Mouse (Mus musculus): ENCODE results near the gene Aldob.
A peak's percentile ranks its signal among the peaks of the same experiment; 100 is the strongest.

Aldob gene

DNA sequence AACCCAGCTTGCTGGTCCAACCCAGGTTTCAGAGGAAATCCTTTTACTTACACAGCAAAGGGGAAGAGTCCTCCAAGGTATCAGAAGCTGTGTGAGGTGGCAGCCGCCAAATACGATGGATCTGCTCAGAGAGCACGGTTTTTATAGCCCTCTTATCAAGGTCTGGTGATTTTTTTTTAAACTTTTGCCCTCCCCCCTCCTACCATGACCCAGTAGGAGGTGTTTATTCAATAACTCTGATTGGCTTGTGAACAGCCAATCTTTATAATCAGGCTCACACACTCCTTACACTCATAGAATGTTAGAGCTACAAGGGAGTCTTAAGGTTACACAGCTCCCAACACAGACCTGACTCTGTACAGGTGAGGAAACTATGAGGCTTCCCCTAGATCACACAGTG, at the start of gene Aldob:
TSS of gene Aldob (minus strand) at position 164 of the 400 bp plus-strand sequence.
- no peak for DNase-seq

DNA sequence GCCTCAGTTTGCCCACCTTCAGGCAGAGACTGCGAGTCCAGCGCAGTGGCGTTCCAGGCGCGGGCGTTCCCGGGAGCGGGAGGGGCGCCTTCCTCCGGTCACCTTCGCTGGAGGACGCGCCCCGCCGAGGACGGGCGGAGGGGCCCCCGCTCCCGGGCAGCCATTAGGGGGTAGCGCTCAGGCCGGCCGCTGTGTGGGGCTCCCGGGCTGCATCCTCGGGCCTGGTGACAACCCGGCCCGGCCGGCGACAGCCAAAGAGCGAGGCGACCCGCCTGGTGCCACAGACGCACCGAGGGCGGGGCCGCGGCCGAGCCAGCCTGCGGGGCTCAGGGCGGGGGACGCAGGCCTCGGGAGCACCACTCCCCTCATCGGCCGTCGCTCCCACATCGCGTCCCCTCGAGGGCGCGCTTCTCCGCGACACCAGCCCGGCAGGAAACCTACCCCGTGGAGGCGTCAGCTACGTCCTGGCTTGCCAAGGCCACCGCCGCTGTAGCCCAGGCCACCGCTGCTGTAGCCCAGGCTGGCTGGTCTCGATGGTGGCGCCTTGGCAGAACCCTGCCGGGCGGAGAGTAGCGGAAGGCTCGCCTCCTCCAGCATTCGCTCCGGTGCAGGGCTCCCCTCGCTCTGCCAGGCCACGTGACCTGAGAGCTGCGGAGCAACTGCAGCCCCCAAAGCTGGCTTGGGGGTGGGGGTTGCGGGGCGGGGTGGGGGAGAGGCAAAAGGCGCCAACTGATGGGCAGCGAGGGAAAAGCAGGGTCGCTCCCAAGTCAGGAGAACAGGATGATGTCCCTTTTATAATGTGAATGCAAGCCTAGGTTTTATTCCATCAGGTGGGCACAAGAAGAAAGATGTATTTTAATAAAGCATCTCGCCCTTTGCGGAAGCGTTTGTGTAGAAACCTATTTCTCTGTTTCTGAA, 48.1 kb upstream of the Aldob start, which contains the start of gene Tmem246:
TSS of gene Tmem246 (minus strand) at position 694 of the 918 bp plus-strand sequence.
- peak; percentile 83 for DNase-seq

DNA sequence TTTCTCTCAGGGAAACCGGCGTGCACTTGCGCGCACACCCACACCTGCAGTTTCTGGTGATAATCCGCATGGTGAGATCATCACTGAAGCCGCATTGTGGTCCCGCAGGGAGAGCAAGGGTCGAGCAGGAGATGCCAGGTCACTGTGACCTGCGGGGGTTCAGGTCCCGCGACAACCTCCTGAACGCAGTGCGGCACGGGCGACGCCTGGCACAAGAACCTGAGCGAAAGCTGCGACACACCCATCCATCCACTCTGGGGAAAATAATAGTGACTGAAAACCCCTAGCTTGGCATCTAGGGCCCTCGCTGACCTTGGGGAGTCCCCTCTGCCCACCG, 47.5 kb upstream of the Aldob start:
- no peak for DNase-seq

DNA sequence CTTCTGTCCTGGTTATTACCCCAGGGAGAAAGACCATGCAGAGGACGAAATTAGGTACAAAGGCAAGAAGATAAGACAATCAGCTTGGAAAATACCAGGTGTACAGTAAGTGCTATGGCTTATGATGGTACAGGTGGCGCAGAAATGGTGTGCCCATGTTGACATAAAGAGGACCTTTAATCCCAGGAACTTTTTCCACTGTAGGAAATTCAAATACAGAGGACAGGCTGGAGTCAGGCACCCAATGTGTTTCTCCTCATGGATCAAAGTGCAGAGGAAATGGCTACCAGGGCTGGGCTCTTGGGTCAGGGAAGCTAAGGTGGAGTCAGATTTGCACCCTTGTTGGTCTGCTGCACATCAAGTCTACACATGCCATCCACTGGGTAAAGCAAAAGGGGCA, 40.8 kb upstream of the Aldob start:
- DNase-seq: no peak

DNA sequence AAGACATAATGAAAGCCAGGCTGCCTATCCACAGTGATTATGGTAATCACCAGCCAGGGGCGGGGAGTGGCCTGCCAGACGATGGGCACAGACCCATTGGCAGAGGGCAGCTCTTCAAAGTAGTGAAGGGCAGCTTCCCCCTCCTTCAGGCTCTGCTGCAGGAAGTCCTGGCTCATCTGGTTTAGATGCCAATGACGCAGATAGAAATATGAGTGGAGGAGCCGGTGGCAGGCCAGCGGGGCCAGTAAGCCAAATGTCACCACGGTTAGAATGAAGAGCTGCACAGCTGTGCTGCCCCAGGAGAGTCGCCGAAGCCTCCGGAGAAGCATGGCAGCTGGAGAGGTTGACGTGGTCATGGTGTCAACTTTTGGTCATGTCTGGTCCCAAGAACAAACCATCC, 37.5 kb upstream of the Aldob start:
- no peak for DNase-seq

DNA sequence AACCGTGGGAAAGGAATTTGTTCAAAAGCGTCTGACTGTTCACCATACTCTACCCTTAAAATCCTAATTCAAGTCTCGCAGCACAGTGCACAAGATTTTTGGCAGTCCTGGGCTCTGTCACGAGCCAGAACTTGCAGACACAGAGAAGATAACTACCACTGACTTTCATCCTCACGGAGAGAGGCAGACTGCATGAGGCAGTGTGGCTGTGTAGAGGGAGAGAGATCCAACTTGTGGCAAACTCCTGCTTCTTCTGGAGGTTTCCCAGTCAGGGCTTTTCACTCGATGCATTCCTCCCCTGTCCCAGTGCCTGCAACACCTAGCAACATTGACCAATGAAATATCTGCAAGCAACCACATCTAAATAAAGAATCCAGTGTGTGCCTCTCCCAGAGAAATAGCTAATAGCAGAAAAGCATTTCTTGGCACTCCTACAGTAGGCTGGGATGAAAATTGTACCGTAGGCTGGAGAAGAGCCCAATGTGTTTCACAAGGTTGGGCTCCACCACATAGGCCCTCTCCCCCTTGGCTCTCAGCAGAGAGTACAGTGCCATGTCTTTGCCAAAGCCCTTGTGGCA, 36.3 kb upstream of the Aldob start:
- DNase-seq: peak; percentile 32

DNA sequence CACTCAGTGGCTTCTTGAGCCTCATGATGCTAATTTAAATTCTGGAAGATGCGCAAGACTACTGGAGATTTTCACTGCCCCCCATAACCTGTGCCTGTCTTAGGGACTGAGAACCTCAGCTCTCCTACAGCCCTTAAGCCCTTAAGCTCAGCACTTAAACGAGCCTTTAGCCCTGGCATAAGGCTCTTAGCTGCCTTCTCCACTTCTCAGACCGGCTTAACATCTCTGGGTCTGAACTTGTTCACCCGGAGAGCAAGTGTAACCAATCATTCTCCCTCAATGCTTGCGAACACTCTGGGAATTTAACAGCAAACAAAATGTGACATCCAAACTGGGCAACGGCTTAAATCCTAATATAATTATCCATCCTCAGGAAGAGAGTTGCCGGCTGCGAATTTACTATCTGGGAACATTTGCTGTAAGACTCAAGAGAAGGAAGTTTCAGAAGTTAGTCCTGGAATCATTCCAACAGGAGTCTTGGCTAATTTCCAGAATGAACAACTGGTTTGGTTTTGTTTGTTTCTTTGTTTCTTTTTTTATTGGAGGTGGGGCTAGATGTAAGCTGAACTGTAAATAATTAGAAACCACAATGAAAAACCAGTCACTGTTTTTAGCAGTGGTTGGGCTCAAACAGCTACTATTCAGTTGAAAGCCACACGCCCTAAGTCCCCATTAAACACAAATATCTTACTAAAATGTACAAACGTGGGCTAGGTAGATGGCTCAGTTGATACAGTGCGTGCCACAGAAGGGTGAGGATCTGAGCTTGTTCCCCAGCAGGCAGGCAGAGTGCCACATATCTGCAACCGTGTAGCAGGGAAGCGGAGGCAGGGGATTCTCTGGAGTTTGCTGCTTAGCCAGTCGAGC, 34.9 kb upstream of the Aldob start:
- peak; percentile 48 for DNase-seq

DNA sequence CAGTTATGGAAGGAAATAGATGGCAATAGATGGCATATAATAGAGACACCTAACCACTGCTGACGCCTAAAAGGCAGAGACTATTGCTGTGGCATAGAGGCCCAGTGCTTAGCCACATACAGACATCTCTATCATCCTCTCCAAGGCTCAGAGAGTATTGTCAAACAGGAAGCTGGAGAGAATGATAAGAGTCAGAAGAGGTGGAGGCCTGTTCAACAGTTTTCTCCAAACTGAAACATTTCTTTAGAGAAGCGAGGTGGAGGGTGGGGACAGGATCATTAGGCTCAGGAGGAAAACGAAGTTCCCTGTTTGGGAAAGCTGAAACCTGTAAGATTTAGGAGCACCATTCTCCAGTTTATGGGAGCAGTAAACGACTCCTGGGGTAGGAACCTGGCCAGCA, 31.9 kb upstream of the Aldob start:
- no peak for DNase-seq

DNA sequence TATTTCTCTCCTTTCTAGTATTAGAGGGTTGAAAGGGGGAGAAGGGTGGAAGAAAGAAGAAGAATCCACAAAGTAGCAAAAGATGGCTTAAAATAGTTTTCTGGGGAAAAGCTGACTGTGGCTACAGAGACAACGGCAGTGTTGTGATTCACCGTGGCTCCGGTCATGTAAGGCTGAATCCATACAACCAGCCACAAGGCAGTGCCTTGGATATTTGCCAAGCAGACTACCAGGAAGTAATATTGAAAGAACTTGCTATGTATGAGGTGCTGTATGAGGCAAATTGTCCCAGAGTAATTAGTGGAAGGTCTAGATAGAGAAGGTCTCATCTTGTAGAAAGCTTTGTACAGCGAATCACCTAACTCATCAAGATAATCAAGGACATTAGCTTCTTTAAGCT, 22.8 kb upstream of the Aldob start:
- DNase-seq: no peak

DNA sequence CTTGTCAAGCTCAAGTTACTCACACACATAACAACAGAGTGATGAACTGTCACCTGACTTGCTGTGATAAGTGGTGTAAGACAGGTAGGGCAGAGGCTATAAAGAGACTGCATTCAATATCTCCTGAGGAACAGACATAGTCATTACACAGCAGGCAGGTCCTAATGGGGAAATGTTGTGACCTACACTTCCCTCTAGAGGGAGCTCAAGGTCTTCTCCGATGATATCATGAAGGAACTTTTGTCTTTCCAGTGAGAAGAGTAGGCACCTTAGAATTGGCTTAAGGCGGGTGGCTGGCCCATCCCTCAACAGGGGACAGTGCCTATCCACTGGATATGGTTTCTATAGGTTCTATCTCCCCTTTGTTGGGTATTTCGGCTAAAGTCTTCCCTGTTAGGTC, 18.3 kb upstream of the Aldob start:
- DNase-seq: peak; percentile 80

DNA sequence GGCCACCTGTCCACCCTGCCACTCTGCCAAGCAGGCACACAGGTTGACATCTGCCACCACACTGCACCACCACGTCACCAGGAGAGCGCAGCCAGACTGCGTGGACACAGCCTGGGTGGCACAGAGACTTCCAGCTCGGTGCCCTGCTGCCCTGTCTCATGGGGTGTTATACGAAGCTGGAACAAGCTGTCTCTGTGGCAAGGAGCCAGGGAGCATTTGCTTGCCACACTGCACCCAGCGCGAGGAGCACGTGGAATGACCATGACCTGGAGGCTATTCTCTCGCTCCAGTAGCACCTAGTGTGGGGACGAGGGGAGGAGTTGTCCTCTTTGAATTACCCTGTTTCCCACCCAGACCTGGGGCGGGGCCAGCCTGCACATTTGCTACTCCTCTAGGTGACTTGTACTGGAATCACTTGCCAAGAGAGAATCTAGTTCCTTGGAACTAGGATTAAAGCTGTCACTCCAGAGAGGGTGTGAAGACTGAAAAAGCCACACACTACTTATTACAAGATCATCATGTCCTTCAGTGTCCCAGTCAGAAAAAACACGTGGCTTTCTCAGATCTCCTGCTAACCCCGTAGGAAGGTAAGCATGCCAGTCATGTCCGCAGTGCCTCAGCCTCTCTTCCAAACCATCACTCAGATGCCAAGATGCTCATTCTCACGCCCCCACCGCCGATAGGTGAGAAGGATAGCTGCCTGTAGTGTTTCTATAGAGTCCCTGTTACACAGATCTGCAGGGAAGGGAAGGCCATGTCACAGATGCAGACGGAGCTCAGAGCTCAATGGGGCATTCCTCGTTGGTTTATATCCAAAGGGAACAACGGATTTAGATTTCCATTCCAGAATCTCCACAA, 10.8 kb upstream of the Aldob start:
- DNase-seq: peak; percentile 38

DNA sequence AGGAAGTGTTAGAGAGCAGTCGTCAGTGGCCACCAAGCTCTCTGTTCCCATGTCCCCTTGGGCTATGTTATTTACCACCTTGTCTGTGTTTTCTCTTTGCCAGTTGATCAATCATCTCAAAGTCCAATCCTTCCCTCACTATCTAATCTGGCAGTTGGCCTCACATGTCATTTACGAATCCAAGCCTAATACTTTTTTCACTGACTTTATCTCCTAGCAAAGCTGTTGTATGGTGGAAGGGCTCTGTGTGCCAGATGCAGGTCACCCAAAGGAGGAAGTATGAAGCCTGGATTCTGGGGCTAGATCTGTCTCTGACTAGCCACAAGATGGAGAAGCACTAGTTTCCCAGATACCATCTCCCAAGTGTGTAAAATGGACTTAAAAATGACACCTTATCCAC, 8.8 kb upstream of the Aldob start:
- DNase-seq: no peak

DNA sequence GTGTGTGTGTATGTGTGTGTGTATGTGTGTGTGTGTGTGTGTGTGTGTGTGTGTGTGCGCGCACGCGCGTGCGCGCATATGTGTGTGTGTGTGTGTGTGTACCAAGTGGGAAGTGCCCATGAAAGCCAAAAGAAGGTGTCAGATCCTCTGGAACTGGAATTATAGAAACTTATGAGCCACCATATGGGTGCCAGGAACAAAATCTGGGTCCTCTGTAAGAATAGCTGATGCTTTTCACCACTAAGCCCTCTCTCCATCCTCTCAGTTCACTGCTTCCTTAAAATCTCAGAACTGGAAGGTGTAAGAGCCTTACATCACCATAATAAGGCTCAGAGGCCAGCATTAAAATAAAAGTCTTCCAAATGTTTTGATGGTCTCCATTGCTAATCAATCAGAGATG, 8.0 kb upstream of the Aldob start:
- no peak for DNase-seq

DNA sequence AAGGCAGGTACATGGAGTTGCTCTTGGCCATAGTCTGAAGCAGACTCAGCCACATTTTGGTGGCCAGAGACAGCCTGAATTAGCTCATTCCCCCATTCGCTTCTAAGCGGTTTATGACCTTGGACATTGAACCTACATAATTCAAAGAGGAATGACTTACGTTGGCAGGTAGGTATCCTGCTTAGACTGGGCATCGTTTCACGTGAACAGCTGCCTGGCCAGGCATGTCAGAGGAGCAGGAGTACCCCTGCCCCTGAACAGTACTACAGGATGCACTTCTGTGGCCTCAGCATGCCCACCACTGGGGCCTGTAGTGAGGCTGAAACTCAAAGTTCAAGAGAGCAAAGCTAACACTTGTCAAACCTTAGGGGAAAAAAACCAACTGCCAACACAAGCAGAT, 4.0 kb upstream of the Aldob start:
- no peak for DNase-seq

DNA sequence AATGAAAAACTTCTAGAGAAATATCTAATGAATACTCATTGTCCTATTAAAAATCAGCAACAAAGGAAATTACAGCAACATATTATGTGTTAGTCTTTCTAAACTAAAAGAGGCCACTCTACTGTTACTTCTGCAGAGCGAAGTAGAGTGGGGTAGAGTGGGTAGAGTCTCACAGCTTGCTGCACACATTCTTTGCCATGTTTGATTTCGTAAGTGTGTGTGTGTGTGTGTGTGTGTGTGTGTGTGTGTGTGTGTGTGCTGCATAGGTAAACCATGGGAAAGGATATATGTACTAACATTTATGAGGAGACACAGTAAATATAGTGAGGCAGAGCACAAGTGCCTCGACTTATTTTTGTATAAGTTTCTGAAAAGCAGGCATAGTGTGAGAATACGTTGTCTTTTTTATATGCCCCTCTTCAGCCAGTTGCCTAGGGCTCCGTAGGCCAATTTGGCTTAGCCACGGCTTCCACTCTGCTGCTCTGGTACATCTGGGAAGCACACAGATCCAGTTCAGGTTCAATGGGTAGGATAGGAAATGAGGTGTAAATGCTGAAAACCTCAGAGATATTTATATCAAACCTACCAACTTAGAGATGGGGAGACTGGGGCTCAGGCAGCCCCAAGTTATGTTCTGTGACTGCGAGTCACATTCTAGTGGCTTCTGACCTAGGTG, 1.7 kb downstream of the Aldob start:
- DNase-seq: no peak

DNA sequence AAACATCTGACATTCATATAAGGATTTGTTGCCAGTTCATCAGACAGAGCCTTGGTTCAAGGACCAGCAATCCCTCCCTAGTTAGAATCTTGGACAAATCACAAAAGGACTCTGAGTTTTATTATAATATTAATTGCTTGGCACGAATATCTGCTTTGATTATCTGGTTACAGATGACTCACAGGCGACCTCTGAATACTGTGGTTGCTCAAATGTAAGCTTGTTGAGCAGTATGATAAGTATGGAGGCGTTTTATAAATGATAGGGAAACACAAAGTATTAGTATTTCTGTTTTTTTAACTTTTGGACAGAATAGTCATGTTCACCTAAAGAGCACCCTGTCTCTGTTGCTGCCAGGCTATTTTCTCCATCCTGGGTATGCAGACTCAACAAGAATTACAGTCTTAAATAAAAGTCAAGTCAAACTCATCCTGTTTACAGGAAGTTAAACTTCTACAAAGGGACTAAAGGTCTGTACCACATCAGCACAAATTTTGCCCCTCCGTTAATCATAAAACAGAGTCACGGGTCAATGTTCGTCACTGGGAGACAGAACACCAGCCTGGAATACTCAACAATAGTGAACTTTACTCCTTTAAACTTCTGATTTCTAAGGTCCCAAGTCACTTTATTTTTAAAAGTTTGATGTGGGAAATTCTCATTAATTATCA, 2.3 kb downstream of the Aldob start:
- DNase-seq: no peak

DNA sequence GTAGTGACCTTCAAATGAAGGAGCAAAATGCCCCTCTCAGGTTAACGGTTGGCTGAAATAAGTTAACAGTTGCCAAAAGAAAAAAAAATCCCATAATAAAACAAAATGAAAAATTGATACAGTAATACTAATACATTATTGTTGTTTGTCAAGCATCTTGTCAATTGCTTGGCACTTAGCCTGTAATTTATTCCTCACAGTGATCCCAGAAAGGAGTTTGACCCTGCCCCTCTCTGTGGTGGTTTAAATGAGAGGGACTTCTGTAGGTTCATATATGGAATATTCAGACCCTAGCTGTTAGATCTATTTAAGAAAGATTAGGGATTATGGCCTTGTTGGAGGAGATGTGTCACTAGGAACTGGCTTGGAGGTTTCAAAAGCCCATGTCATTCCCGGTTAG, 3.3 kb downstream of the Aldob start:
- DNase-seq: no peak

DNA sequence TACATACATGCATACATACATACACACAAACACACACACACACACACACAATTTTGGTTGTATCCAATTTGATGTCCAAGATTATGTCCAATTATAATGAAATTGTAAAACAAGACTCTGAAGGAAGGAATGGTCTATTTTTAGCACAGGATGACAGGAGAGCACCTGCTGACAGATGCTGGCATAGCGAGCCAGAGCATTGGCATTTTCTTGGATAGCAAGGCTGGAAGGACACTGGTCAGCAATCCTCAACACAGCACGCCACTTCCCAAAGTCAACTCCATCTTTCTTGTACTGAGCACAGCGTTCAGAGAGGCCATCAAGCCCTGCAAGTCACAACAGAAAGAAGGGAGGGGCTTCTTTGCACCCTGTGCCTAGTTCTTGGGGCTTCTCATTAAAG, 8.4 kb downstream of the Aldob start:
- DNase-seq: no peak

DNA sequence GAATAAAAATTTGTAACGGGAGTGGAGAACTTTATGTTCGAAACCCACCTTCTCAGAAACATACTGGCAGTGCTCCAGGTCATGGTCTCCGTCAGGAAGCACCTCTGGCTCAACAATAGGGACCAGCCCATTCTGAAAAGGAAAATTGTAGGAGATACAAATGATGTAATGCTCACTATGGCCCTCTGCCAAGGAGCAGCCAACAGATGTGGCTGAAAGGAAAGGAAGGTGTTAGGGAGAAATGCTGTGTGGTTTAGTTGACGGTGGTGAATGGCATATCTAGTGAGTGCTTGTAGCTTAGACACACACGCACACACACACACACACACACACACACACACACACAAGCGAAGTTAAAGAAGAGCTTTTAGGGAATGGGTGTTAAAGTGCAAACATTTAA, 9.7 kb downstream of the Aldob start:
- peak; percentile 49 for DNase-seq

DNA sequence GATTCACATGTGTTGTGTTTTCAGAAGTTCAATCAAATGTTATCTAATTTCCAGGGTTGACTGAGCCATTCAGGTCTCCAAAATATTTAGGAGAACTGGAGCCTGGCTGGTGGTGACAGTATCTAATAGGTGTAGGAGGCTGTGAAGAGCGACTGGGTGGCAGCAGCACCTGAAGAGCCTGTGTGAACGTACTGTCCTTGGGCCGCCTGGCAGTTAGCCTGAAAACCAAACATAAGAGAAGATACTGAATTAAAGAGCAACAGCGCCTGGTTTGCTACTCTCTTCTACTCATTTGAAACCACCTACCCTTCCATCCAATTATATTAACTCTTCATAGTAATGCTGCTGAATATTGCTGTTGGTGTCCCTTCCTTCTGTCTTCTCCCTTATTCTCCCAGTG, 12.7 kb downstream of the Aldob start:
- no peak for DNase-seq

DNA sequence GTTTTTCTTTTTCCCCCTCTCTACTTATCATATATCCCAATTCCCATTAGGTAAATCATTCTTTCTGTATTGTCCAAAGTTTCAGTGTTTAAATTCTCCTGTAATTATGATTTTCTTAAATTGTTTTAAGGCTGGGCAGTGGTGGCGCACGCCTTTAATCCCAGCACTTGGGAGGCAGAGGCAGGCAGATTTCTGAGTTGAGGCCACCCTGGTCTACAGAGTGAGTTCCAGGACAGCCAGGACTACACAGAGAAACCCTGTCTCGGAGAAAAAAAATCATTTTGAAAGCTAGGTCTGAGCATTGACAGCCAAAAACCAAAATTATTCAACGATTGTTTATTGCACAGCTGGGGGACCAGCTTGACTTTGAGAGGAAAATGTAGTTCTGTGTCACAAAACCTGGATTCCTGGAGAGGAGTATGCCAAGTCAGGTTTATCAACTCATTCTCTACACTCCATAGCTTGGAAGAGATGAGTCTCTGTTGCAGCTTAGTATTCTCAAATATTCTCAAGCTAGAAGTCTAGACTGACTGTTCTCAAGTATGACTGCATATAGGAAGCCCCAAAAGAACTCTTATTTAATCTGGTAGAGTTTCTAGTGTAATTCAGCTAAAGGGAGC, 13.6 kb downstream of the Aldob start:
- DNase-seq: no peak
